Mouse (Mus musculus) intestine, embryonic 16.5 days (tissue): ENCODE results near the gene Ddc. TPM values are rescaled to one million over a fixed set of nuclear protein-coding genes. Genes with fewer than 3 reads are reported as not detected.

Experiments used
- ATAC-seq: fragments of 200-750 bp; cut with Nextera tagmentation; 2 replicates; pipeline ENCODE4 v1.8.0; 2017; ENCODE audit warnings: moderate TSS enrichment, moderate library complexity
- H3K27ac ChIP-seq: fragments of 300-500 bp; sonication (generic); 2 replicates; pipeline ENCODE4 v1.5.1; 2014; ENCODE audit warnings: mild to moderate bottlenecking, low read length
- H3K27me3 ChIP-seq: fragments of 300-500 bp; sonication (generic); replicated peaks from 2 replicates; pipeline ENCODE4 v1.6.1; 2014; ENCODE audit warnings: low read length, control low read depth, mixed read lengths; ENCODE audit not compliant: control insufficient read depth, insufficient read depth
- H3K36me3 ChIP-seq: fragments of 300-500 bp; sonication (generic); 2 replicates; pipeline ENCODE4 v1.6.1; 2014; ENCODE audit warnings: low read length, control low read depth; ENCODE audit not compliant: control insufficient read depth, insufficient read depth
- H3K4me1 ChIP-seq: fragments of 300-500 bp; sonication (generic); 2 replicates; pipeline ENCODE4 v1.6.1; 2014; ENCODE audit warnings: low read length, control low read depth, mixed read lengths; ENCODE audit not compliant: control insufficient read depth, insufficient read depth
- H3K4me2 ChIP-seq: fragments of 300-500 bp; sonication (generic); 2 replicates; pipeline ENCODE4 v1.6.1; 2014; ENCODE audit warnings: low read depth, low read length, control low read depth
- H3K4me3 ChIP-seq: fragments of 300-500 bp; sonication (generic); 2 replicates; pipeline ENCODE4 v1.5.1; 2014; ENCODE audit warnings: mild to moderate bottlenecking, low read length
- H3K9ac ChIP-seq: fragments of 300-500 bp; sonication (generic); 2 replicates; pipeline ENCODE4 v1.6.1; 2014; ENCODE audit warnings: low read depth, low read length
- H3K9me3 ChIP-seq: fragments of 300-500 bp; sonication (generic); 2 replicates; pipeline ENCODE4 v1.6.1; 2016; ENCODE audit warnings: low read length, control low read depth; ENCODE audit not compliant: control insufficient read depth
- WGBS: fragments of 180-500 bp; shearing (Covaris S2); extraction: QIAGEN DNeasy Blood & Tissue Kit; methylation state at CpG from one replicate; pipeline ENCODE4 v1.1.7; 2014; 5-methylcytosine and 5-hydroxymethylcytosine counted together
- polyA plus RNA-seq: library from polyadenylated mRNA; unstranded; fragments of >200 nt; fragmentation: Nextera tagmentation; extraction: Ambion mirVana; gene quantifications from 2 replicates; pipeline ENCODE4 v1.2.1, GENCODE M21; 2015

Ddc gene
- polyA plus RNA-seq, 1 experiment from 2014 or later: 44.0 TPM

DNA sequence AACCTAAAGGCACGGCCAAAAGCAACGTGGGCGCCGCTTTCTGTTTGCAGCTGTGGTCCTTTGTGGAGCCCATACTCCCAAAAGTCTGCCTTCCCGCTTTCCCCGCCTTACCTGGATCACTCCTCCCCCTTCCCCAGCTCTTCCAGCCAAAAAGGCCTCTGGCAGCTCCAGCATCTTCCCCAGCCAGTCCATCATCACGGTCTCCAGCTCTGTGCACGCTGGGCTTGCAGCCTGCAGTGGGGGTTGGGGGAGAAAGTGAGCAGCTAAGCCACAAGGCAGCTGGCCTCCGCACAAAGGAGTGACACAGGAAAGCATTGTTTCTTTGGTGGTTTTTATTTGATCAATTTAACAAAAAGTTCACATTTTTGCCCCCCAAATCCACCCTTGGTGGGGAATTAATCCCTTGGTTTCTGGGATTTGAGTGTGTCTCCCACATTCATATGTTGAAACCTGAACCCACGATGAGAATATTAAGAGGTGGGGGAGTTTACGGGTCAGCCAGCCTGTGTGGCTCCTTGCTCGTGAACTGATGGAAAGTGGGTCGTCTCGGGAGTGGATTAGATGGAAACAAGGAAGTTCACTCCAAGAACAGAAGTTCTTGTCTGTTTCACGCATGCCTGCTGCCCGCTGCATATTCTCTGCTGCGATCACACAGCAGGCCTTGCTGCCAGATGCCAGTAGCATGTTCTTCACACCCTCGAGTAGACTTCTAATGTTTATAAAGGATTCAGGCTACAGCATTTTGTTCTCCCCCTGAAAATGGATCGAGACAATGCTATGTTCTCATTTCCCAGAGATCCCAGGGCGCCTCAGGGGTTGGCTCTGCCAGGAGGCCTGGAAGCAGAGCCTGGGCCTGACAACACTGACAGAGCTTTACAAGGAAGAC, 24.7 kb downstream of the Ddc start:
- Histone ChIP-seq H3K4me1 (peaks cover 23% of the 10 kb centered on the region), H3K9ac (peak overlapping the region; percentile 24), H3K27ac (peak overlapping the region; percentile 78), H3K36me3 (no peaks in the 10 kb centered on the region), H3K9me3 (no peaks in the 10 kb centered on the region), H3K27me3 (no peaks in the 10 kb centered on the region), H3K4me2 (no peak overlapping the region), H3K4me3 (no peak overlapping the region)
- ATAC-seq: peak; percentile 68
- WGBS: 59% methylated on average over 20 of the region's 20 CpGs

DNA sequence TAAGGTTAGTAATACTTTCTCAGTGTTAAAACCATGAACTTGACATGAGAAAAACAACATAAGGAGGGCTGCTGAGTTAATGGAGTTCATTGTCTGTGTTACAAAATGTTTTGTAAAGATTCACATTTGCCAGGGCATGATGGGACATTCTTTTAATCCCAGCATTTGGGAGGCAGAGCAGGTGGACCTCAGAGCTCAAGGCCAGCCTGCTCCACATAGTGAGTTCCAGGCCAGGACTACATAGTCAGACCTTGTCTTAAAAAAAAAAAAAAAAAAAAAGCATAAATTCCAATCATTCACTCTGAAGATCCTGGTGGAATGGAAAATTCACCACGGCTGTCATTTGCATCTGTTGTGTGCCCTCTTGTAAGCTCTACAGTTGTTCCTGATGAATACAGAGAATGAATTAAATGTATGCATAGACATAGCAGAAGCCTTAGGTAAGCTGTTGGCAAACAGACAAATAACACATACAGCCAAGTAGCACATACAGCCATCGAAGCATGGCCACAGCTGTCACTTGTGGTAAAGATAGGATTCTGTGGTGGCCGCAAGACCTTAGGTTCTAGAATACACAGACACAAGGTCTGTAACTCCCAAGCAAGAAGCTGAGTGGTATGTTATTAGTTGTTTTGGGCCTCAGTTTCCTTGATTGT, 25.7 kb downstream of the Ddc start:
- Histone ChIP-seq H3K36me3 (no peaks in the 10 kb centered on the region), H3K4me2 (no peak overlapping the region), H3K4me1 (peaks cover 20% of the 10 kb centered on the region; the same call in 1 of the 2 replicates), H3K27me3 (no peaks in the 10 kb centered on the region), H3K4me3 (no peak overlapping the region), H3K9me3 (no peaks in the 10 kb centered on the region), H3K27ac (peak overlapping the region; percentile 78), H3K9ac (no peak overlapping the region)
- WGBS: 65% methylated on average over 3 of the region's 3 CpGs
- no peak for ATAC-seq

DNA sequence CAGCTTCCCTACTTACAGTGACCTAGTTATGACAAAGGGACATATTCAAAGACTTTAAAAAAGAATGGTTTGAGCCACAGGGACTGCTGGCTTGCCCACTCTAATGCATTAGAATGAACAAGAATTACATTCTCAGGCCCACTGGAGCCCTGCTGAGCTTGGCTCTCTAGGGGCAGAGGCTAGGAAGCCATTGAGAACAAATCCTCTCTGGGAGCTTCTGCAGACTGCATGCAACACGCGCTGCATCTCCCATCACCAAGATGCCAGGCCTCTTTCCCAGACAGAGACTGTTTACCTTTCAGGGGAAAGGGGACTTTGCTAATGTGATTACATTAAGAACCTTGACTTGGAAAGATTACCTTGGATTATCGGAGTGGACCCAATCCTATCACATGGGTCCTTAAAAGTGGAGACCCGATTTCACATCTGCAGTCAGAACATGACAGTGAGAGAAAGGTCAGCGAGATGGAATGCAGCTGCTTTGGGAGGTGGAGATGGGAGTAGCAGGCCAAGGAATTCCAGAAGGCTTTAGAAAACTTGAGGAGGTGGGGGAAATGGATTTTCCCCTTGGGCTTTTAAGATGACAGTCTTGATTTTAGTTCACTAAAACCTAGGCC, 26.6 kb downstream of the Ddc start:
- H3K4me1 ChIP-seq: peaks cover 20% of the 10 kb centered on the region; the same call in 1 of the 2 replicates
- no peak overlapping the region for H3K4me3 ChIP-seq
- 44% methylated on average over 5 of the region's 5 CpGs for WGBS
- H3K9me3 ChIP-seq: no peaks in the 10 kb centered on the region
- peak overlapping the region; percentile 78 for H3K27ac ChIP-seq
- ATAC-seq: no peak
- no peak overlapping the region for H3K9ac ChIP-seq
- no peaks in the 10 kb centered on the region for H3K36me3 ChIP-seq
- H3K27me3 ChIP-seq: no peaks in the 10 kb centered on the region
- H3K4me2 ChIP-seq: no peak overlapping the region

DNA sequence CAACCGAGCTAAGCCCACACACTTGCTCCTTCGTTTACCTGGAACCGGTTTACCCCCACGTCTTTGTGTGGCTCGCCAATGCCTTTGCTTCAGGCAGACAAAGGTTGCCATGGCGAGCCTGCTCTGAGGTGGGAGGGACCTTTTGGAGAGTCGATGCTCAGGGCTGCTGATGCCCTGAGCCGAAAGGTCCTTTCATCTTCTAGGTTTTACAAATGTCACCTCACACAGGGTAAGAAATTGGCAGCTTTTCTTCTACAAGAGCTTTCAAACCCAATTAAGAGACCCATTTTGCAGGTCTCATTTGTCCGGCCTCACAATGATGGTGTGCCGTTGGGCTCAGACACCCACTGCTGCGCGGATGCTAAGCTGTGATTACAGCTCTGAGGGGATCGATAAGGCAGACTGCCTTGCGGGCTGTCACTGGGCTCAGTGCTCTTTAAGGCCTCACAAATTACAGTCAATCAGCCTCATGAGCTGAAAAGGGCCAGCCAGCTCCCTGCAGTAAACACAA, 29.9 kb downstream of the Ddc start:
- Histone ChIP-seq H3K4me2 (no peak overlapping the region), H3K9ac (peak overlapping the region; percentile 30; the same call in 1 of the 2 replicates)

DNA sequence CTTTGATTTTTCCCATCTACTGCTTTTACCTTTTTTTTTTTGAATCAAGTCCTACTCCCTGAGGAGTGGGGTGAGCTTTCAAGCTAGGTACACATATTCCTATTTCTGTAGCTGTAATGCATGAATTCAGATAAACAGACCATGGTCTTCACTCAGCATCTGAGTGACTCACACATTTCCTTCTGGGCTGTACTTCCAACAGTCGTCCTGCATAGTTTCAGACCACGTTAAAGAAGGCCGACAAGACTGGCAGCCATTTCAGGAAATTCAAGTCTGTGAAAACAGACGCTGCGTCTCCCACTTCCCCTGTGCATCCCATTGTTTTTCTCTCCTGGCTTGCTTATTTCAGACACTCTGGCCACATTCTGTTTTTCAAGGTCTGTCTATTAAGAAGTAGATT, 31.2 kb downstream of the Ddc start:
- ATAC-seq: no peak
- WGBS: 65% methylated on average over 5 of the region's 5 CpGs
- no peak overlapping the region for H3K4me2 ChIP-seq
- peaks cover 10% of the 10 kb centered on the region; the same call in 1 of the 2 replicates for H3K4me1 ChIP-seq
- H3K4me3 ChIP-seq: no peak overlapping the region
- no peak overlapping the region for H3K9ac ChIP-seq
- H3K27ac ChIP-seq: no peak overlapping the region
- no peaks in the 10 kb centered on the region for H3K9me3 ChIP-seq
- H3K36me3 ChIP-seq: no peaks in the 10 kb centered on the region
- no peaks in the 10 kb centered on the region for H3K27me3 ChIP-seq

More for the DNA sequence above, 29.9 kb downstream of the Ddc start:
- Histone ChIP-seq H3K27me3 (no peaks in the 10 kb centered on the region), H3K4me3 (no peak overlapping the region), H3K36me3 (no peaks in the 10 kb centered on the region), H3K9me3 (no peaks in the 10 kb centered on the region), H3K4me1 (peaks cover 17% of the 10 kb centered on the region; the same call in 1 of the 2 replicates), H3K27ac (peak overlapping the region; percentile 55; the same call in 1 of the 2 replicates)
- 32% methylated on average over 14 of the region's 14 CpGs for WGBS
- ATAC-seq: no peak

DNA sequence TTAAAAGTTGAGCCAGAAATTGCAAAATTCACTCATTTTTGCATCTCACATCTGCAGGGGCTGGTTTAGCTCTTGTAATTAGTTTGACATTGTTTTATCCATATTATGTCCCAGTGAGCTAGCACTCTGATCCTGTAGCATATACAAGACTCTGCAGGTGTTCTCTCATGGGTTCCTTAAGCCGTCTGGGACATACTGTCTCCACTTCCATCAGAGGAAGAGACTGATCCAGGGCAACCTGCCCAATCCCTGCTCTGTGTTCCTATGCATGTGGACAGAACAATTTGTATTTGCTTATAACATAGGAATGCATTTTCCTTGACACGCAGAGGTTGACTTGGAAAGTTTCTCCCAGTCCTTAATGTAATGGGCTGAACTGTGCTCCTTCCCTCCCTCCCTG, 32.8 kb downstream of the Ddc start:
- H3K27ac ChIP-seq: no peak overlapping the region
- no peak overlapping the region for H3K9ac ChIP-seq
- H3K4me2 ChIP-seq: no peak overlapping the region
- peaks cover 8% of the 10 kb centered on the region; the same call in 1 of the 2 replicates for H3K4me1 ChIP-seq
- peak; percentile 78 for ATAC-seq
- no peaks in the 10 kb centered on the region for H3K27me3 ChIP-seq
- H3K9me3 ChIP-seq: no peaks in the 10 kb centered on the region
- H3K4me3 ChIP-seq: no peak overlapping the region
- no peaks in the 10 kb centered on the region for H3K36me3 ChIP-seq
- 59% methylated on average over 2 of the region's 2 CpGs for WGBS

DNA sequence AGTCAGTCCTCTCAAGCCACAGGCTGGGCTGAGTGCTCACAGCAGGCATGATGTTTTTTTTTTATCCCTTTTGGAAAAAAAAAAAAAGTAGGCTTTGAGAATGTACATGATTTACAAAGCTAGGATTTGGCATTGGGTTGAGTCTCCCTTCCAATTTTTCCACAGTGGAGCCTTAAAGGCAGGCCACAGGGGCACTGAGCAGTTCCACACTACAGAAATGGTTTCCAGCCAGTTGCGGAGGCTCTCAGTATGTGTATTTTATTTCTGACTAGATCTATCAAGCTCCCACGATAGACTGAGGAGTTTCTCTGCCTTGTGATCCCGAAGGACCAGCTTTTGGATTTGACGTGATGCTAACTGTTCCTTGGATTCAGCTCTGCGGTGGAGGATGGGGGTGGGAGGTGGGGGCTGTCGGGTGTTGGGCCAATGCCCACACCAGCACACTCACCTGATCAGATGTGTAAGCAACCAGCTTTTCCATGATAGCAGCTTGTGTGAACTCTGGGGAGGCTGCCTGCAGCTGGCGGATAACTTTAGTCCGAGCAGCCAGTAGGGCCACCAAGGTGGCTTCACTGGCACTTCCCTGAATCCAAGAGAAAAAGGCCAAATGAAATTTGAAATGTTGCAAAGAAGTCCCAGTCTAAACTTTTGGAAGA, 33.4 kb downstream of the Ddc start:
- no peak overlapping the region for H3K4me3 ChIP-seq
- H3K9ac ChIP-seq: no peak overlapping the region
- H3K4me2 ChIP-seq: no peak overlapping the region
- peaks cover 8% of the 10 kb centered on the region; the same call in 1 of the 2 replicates for H3K4me1 ChIP-seq
- H3K9me3 ChIP-seq: no peaks in the 10 kb centered on the region
- no peaks in the 10 kb centered on the region for H3K36me3 ChIP-seq
- 61% methylated on average over 8 of the region's 8 CpGs for WGBS
- peak; percentile 37 for ATAC-seq
- H3K27ac ChIP-seq: peak overlapping the region; percentile 79
- no peaks in the 10 kb centered on the region for H3K27me3 ChIP-seq

DNA sequence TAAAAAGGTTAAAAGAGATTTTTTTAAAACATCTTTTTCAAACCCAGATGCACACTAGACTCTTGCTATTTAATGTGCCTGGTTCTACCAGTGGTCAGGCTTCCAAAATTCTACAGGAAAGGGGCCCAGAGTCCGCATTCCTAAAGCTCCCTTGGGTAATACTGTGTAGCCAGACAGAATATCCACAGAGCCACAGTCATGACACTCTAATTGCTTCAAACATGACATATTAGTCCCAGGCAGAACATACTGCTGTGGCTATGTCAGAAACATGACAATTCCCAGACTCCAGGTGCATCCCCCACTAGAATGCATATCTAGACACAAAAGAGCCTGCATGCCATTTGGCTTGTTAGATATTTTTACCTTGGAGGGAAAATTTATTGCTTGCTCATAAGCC, 35.4 kb downstream of the Ddc start:
- 0 out of 2 replicates have a peak, but pooled peaks cover 3% of the 10 kb centered on the region for H3K4me1 ChIP-seq
- ATAC-seq: 0 out of 2 replicates have a peak, but pooled peaks have one; percentile 27
- no peak overlapping the region for H3K4me2 ChIP-seq
- no peaks in the 10 kb centered on the region for H3K36me3 ChIP-seq
- WGBS: 77% methylated on average over 1 of the region's 1 CpGs
- no peaks in the 10 kb centered on the region for H3K9me3 ChIP-seq
- no peak overlapping the region for H3K9ac ChIP-seq
- no peaks in the 10 kb centered on the region for H3K27me3 ChIP-seq
- H3K4me3 ChIP-seq: no peak overlapping the region
- peak overlapping the region; percentile 54 for H3K27ac ChIP-seq
